Mouse (Mus musculus): ENCODE results near the gene Fam160b1. TPM values are rescaled to one million over a fixed set of nuclear protein-coding genes. Genes with fewer than 3 reads are reported as not detected.

Gene Fam160b1
- polyA plus RNA-seq, 1 experiment: not detected

DNA sequence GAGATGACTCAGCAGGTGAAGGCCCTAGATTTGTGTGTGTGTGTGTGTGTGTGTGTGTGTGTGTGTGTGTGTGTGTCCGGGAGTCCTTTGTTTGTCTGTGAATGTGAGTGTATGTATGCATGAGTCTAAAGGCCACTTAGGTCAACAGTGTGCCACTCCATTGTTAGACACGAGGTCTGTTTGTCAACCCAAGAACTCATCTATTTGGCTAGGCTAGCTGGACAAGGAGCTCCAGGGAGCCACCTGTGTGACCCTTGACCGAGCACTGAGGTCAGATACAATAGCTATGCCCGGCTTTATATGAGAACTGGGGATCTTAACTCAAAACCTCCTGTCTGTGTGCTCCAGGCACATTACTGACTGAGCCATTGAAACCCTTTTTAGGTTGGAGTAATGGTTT, 38.0 kb upstream of the Fam160b1 start:
- Histone ChIP-seq H3K27ac (ENCODE audit: insufficient read depth, low read depth, low read length) (no peak overlapping the region), H3K4me3 (ENCODE audit: insufficient read depth, low read depth, low read length) (no peak overlapping the region), H3K4me1 (ENCODE audit: control insufficient read depth, insufficient read depth, low read length) (no peaks in the 10 kb centered on the region)
- 92% methylated on average over 4 of the region's 4 CpGs for WGBS
- TF ChIP-seq CTCF (IDR thresholded peaks at IDR 0.05; ENCODE audit: insufficient read depth, low read depth, low read length) (no peak), POLR2A (IDR thresholded peaks at IDR 0.05; ENCODE audit: insufficient read depth, low read depth, low read length) (no peak)

- H3K4me3 ChIP-seq (ENCODE audit: insufficient read depth, low read depth, low read length): no peak overlapping the region
- no peak overlapping the region for H3K27ac ChIP-seq (ENCODE audit: insufficient read depth, low read depth, low read length)
- no peaks in the 10 kb centered on the region for H3K4me1 ChIP-seq (ENCODE audit: control insufficient read depth, insufficient read depth, low read length)
- TF ChIP-seq POLR2A (IDR thresholded peaks at IDR 0.05; ENCODE audit: insufficient read depth, low read depth, low read length): no peak
- no peak for TF ChIP-seq CTCF (IDR thresholded peaks at IDR 0.05; ENCODE audit: insufficient read depth, low read depth, low read length)
- 82% methylated on average over 8 of the region's 8 CpGs for WGBS
Measured at GRCm38 (mm10) chr19:57323087-57323486, 37.4 kb upstream of the Fam160b1 start.

GRCm38 (mm10) chr19:57325748-57326300, 34.7 kb upstream of the Fam160b1 start:
- 24% methylated on average over 7 of the region's 7 CpGs for WGBS
- no peaks in the 10 kb centered on the region for H3K4me1 ChIP-seq (ENCODE audit: control insufficient read depth, insufficient read depth, low read length)
- no peak overlapping the region for H3K4me3 ChIP-seq (ENCODE audit: insufficient read depth, low read depth, low read length)
- TF ChIP-seq CTCF (IDR thresholded peaks at IDR 0.05; ENCODE audit: insufficient read depth, low read depth, low read length) (0 out of 2 replicates have a peak, but pooled peaks have one; percentile 30), POLR2A (IDR thresholded peaks at IDR 0.05; ENCODE audit: insufficient read depth, low read depth, low read length) (no peak)
- no peak overlapping the region for H3K27ac ChIP-seq (ENCODE audit: insufficient read depth, low read depth, low read length)

DNA sequence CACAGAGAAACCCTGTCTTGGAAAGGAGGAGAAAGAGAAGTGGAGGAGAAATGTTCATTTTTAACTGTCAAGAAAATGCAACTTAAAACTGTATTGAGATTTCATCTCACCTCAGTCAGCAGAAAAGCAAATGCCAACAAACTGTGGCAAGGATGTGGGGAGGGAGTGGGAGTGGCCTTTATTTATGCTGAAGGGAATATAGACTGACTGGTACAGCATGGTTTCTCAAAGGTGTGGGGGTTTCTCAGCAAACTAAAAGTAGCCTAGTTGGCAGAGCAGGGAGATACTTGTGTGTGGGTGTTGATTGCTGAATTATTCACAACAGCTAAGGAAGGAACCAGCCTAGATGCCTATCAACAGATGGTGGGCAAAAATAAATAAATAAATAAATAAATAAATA, 32.8 kb upstream of the Fam160b1 start:
- H3K4me1 ChIP-seq (ENCODE audit: control insufficient read depth, insufficient read depth, low read length): no peaks in the 10 kb centered on the region
- no peak for TF ChIP-seq POLR2A (IDR thresholded peaks at IDR 0.05; ENCODE audit: insufficient read depth, low read depth, low read length)
- TF ChIP-seq CTCF (IDR thresholded peaks at IDR 0.05; ENCODE audit: insufficient read depth, low read depth, low read length): no peak
- no peak overlapping the region for H3K4me3 ChIP-seq (ENCODE audit: insufficient read depth, low read depth, low read length)
- H3K27ac ChIP-seq (ENCODE audit: insufficient read depth, low read depth, low read length): no peak overlapping the region

GRCm38 (mm10) chr19:57328269-57328668, 32.2 kb upstream of the Fam160b1 start:
- 97% methylated on average over 7 of the region's 7 CpGs for WGBS
- Histone ChIP-seq H3K4me3 (ENCODE audit: insufficient read depth, low read depth, low read length) (no peak overlapping the region), H3K27ac (ENCODE audit: insufficient read depth, low read depth, low read length) (no peak overlapping the region), H3K4me1 (ENCODE audit: control insufficient read depth, insufficient read depth, low read length) (no peaks in the 10 kb centered on the region)
- TF ChIP-seq POLR2A (IDR thresholded peaks at IDR 0.05; ENCODE audit: insufficient read depth, low read depth, low read length) (no peak), CTCF (IDR thresholded peaks at IDR 0.05; ENCODE audit: insufficient read depth, low read depth, low read length) (no peak)

DNA sequence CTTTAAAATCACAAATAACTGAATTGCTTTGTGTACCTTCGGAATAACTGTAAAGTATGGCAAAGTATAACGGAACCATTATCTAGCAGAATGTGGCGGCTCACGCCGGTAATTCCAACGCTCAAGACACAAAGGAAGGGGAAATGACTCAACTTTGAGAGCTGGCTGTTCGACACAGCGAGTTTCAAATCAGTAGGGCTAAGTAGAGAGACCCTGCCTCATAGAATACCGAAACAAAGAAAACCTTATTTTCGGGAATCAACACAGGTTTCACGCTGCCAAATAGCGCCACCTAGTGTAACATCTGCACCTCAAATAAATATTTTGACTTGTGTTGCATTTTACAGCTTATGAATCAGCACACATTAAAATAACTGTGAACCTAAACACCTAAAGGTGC, 31.7 kb upstream of the Fam160b1 start:
- 48% methylated on average over 12 of the region's 12 CpGs for WGBS
- TF ChIP-seq CTCF (IDR thresholded peaks at IDR 0.05; ENCODE audit: insufficient read depth, low read depth, low read length): no peak
- TF ChIP-seq POLR2A (IDR thresholded peaks at IDR 0.05; ENCODE audit: insufficient read depth, low read depth, low read length): no peak
- Histone ChIP-seq H3K27ac (ENCODE audit: insufficient read depth, low read depth, low read length) (no peak overlapping the region), H3K4me1 (ENCODE audit: control insufficient read depth, insufficient read depth, low read length) (no peaks in the 10 kb centered on the region), H3K4me3 (ENCODE audit: insufficient read depth, low read depth, low read length) (no peak overlapping the region)

DNA sequence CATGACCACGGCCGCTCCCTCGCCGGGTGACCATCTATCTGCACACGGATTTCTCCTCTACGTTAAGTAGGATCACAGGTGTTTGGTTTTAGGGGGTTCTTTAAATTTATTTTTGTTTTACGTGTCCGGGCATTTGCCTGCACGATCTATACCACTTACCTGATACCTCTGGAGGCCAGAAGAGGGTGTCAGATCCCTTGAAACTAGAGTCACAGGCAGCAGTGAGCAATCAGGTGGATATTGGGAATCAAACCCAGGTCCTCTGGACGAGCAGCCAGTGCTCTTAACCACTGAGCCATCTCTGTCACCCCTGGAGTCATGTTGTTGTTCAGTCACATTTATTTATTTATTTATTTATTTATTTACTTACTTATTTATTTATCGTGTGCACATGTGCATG, 30.2 kb upstream of the Fam160b1 start:
- H3K4me1 ChIP-seq (ENCODE audit: control insufficient read depth, insufficient read depth, low read length): no peaks in the 10 kb centered on the region
- 87% methylated on average over 11 of the region's 11 CpGs for WGBS
- no peak overlapping the region for H3K4me3 ChIP-seq (ENCODE audit: insufficient read depth, low read depth, low read length)
- no peak overlapping the region for H3K27ac ChIP-seq (ENCODE audit: insufficient read depth, low read depth, low read length)
- no peak for TF ChIP-seq CTCF (IDR thresholded peaks at IDR 0.05; ENCODE audit: insufficient read depth, low read depth, low read length)
- TF ChIP-seq POLR2A (IDR thresholded peaks at IDR 0.05; ENCODE audit: insufficient read depth, low read depth, low read length): no peak

- WGBS: 87% methylated on average over 6 of the region's 6 CpGs
- Histone ChIP-seq H3K27ac (ENCODE audit: insufficient read depth, low read depth, low read length) (no peak overlapping the region), H3K4me1 (ENCODE audit: control insufficient read depth, insufficient read depth, low read length) (no peaks in the 10 kb centered on the region), H3K4me3 (ENCODE audit: insufficient read depth, low read depth, low read length) (no peak overlapping the region)
- TF ChIP-seq CTCF (IDR thresholded peaks at IDR 0.05; ENCODE audit: insufficient read depth, low read depth, low read length) (no peak), POLR2A (IDR thresholded peaks at IDR 0.05; ENCODE audit: insufficient read depth, low read depth, low read length) (no peak)
Measured at GRCm38 (mm10) chr19:57331237-57331636, 29.2 kb upstream of the Fam160b1 start.

- H3K4me1 ChIP-seq (ENCODE audit: control insufficient read depth, insufficient read depth, low read length): no peaks in the 10 kb centered on the region
- H3K4me3 ChIP-seq (ENCODE audit: insufficient read depth, low read depth, low read length): no peak overlapping the region
- TF ChIP-seq POLR2A (IDR thresholded peaks at IDR 0.05; ENCODE audit: insufficient read depth, low read depth, low read length): no peak
- TF ChIP-seq CTCF (IDR thresholded peaks at IDR 0.05; ENCODE audit: insufficient read depth, low read depth, low read length): no peak
- WGBS: 94% methylated on average over 4 of the region's 4 CpGs
- H3K27ac ChIP-seq (ENCODE audit: insufficient read depth, low read depth, low read length): no peak overlapping the region
Measured at GRCm38 (mm10) chr19:57333356-57333755, 27.1 kb upstream of the Fam160b1 start.

DNA sequence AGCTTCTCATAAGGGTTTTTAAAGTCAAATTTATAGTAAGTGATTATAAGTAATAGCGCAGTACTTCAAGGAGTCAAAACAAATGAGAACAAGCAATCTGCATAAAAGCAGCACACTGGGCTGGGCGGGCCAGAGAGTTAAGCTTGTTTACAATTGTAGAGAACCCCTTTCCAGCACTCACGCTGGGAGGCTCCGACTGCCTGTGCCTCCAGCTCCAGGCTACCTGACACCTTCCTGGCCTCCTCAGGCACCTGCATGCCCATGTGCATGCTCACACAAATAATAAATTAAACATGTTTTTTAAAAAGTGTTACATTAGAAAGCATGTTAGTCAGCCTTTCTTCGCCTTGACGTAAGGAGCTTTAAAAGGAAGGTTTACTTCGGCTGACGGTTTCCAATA, 25.3 kb upstream of the Fam160b1 start:
- TF ChIP-seq CTCF (IDR thresholded peaks at IDR 0.05; ENCODE audit: insufficient read depth, low read depth, low read length): no peak
- no peak for TF ChIP-seq POLR2A (IDR thresholded peaks at IDR 0.05; ENCODE audit: insufficient read depth, low read depth, low read length)
- no peaks in the 10 kb centered on the region for H3K4me1 ChIP-seq (ENCODE audit: control insufficient read depth, insufficient read depth, low read length)
- 67% methylated on average over 8 of the region's 8 CpGs for WGBS
- no peak overlapping the region for H3K27ac ChIP-seq (ENCODE audit: insufficient read depth, low read depth, low read length)
- H3K4me3 ChIP-seq (ENCODE audit: insufficient read depth, low read depth, low read length): no peak overlapping the region
